Mouse (Mus musculus): ENCODE measurements around the gene Snap29. TPM values are rescaled to one million over a fixed set of nuclear protein-coding genes. Genes with fewer than 3 reads are reported as not detected.
A peak's percentile ranks its signal among the peaks of the same experiment; 100 is the strongest.

The Snap29 gene
- total RNA-seq (2021), result 10 to 100 TPM; 19.2 to 21.3 TPM
- long read RNA-seq, experiment 1, partial matches to known transcripts, result 0 of 3 reads
- long read RNA-seq, experiment 1, other reads (novel, unspliced or antisense), result 1 of 3 reads
- long read RNA-seq, experiment 2, result 0 reads

GRCm38 (mm10) chr16:17405736-17406443 lies at the start of gene Snap29, which contains the start of gene Pi4ka:
Snap29 (plus strand) TSS chr16:17405986.
Pi4ka (minus strand) TSS chr16:17406314.
- TF ChIP-seq CTCF (IDR thresholded peaks at IDR 0.05), result no peak
- intact Hi-C loops (cut with DNase I), result loop anchor here (2.0 to 10.0 kb wide), 4 partner anchors 45 to 319 kb away; partner anchors contain the start of genes Crkl and Thap7
- DNase-seq (ENCODE audit: extremely low spot score in 1 of 2, low spot score in 2 of 2), result peak; percentile 100
- Histone ChIP-seq H3K27ac (peak within 1 kb of the TSS; percentile 97), H3K4me3 (peak within 1 kb of the TSS; percentile 82)

DNA sequence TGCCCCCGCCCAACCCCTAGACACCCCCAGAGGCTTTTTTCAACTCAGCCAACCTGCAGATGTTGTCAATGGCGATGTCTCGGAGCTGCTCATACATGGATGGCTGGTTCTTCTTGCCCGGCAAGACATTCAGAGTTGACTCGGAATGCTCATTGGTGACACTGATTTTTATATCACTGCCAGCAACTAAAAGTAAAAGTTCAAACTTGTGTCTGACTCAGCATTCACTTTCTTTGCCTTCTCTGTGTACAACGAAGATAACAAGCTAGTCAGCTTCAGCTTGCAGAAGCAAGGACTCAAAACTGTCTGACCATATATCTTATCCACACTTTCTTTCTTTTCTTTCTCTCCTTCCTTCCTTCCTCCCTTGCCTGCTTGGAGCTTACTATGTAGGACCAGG lies 49.8 kb upstream of the Snap29 start:
- H3K27ac ChIP-seq, result no peak overlapping the region
- intact Hi-C loops (cut with DNase I), result no loop called here
- H3K4me3 ChIP-seq, result no peak overlapping the region
- TF ChIP-seq CTCF (IDR thresholded peaks at IDR 0.05), result no peak
- DNase-seq (ENCODE audit: extremely low spot score in 1 of 2, low spot score in 2 of 2), result no peak

DNA sequence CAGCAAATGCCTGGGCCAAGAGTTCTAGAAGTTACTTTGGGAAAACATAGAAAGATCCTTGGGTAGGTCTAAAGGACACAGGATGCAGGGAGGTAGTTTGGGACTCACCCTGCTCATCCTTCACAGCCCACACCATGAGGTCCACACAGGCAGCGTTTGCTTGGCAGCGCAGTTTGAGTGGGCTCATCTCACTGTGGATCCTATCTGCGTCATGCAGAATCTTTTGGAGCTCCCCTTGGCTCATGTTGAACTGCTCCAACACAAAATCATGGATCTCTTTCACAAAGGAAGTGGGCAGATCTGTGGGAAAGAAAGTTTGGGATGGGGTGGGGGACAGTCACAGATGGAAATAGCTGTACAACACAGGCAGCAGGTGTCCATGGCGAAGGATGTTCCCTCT lies 47.0 kb upstream of the Snap29 start:
- H3K27ac ChIP-seq, result no peak overlapping the region
- H3K4me3 ChIP-seq, result no peak overlapping the region
- intact Hi-C loops (cut with DNase I), result no loop called here
- no peak for DNase-seq (ENCODE audit: extremely low spot score in 1 of 2, low spot score in 2 of 2)
- TF ChIP-seq CTCF (IDR thresholded peaks at IDR 0.05), result no peak

GRCm38 (mm10) chr16:17382306-17382705 lies 23.5 kb upstream of the Snap29 start:
- intact Hi-C loops (cut with DNase I), result no loop called here
- Histone ChIP-seq H3K4me3 (no peak overlapping the region), H3K27ac (no peak overlapping the region)
- DNase-seq (ENCODE audit: extremely low spot score in 1 of 2, low spot score in 2 of 2), result no peak
- TF ChIP-seq CTCF (IDR thresholded peaks at IDR 0.05), result no peak

DNA sequence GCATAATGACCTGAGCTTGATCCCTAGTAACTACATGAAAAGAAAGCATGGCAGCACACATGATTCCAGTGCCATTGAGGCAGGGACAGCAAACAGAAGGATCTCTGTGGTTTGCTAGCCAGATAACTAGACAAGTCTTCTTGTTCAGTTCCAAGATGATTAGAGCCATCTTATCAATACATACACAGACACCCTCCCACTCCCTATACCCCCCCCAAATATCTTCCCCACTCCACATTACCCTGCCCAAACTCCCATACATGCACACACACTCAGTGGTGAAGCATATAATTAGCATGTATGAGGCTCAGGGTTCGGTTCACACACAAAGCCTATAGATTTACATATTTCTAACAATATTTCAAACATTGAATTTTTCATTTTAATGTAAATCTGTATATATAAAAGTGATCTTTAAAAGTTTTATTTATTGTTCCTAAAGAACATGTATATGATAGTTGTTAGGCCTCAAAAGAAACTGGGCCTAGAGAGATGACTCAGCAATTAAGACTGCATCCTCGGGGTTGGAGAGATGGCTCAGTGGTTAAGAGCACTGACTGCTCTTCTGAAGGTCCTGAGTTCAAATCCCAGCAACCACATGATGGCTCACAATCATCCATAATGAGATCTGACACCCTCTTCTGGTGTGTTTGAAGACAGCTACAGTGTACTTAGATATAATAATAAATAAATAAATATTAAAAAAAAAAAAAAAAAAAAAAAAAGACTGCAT lies 22.0 kb upstream of the Snap29 start:
- Histone ChIP-seq H3K4me3 (no peak overlapping the region), H3K27ac (no peak overlapping the region)
- no peak for DNase-seq (ENCODE audit: extremely low spot score in 1 of 2, low spot score in 2 of 2)
- TF ChIP-seq CTCF (IDR thresholded peaks at IDR 0.05), result no peak
- intact Hi-C loops (cut with DNase I), result no loop called here

DNA sequence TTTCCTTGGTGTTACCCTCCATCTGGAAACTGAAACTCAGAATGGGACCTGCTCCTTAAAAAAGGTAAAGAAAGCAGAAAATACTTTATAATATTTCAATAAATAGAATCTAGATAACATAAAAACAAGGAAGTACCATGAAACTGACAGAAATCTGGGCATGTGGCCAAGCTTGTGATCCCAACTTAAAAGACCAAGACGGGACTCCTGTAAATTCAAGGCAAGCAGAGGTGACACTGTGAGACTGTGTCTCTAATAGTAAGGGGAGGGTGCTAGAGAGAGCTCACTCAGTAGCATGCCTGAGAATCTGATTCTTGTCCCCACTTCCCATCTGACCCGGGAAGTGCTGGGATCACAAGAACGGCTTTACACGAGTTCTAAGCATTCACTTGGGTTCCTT lies 13.0 kb upstream of the Snap29 start:
- Histone ChIP-seq H3K27ac (no peak overlapping the region), H3K4me3 (no peak overlapping the region)
- no peak for TF ChIP-seq CTCF (IDR thresholded peaks at IDR 0.05)
- intact Hi-C loops (cut with DNase I), result no loop called here
- no peak for DNase-seq (ENCODE audit: extremely low spot score in 1 of 2, low spot score in 2 of 2)

- peak; percentile 68 for TF ChIP-seq CTCF (IDR thresholded peaks at IDR 0.05)
Measured at GRCm38 (mm10) chr16:17402855-17403254, 2.9 kb upstream of the Snap29 start.

GRCm38 (mm10) chr16:17405271-17405696 lies 502 bp upstream of the Snap29 start:
- no peak for TF ChIP-seq CTCF (IDR thresholded peaks at IDR 0.05)
- H3K4me3 ChIP-seq, result peak overlapping the region; percentile 82
- intact Hi-C loops (cut with DNase I), result loop anchor here (5.0 to 10.0 kb wide), 3 partner anchors 127 to 320 kb away; partner anchors contain the start of gene Thap7
- H3K27ac ChIP-seq, result peak overlapping the region; percentile 97
- DNase-seq (ENCODE audit: extremely low spot score in 1 of 2, low spot score in 2 of 2), result peak; percentile 85 to 88

More at GRCm38 (mm10) chr16:17402855-17403254, 2.9 kb upstream of the Snap29 start:
- intact Hi-C loops (cut with DNase I), result loop anchor here (10.0 kb wide), 1 partner anchor 322 kb away; no protein-coding TSS in a partner anchor
- no peak for DNase-seq (ENCODE audit: extremely low spot score in 1 of 2, low spot score in 2 of 2)
- H3K27ac ChIP-seq, result no peak overlapping the region
- no peak overlapping the region for H3K4me3 ChIP-seq

- no peak for DNase-seq (ENCODE audit: extremely low spot score in 1 of 2, low spot score in 2 of 2)
- no peak for TF ChIP-seq CTCF (IDR thresholded peaks at IDR 0.05)
- peak overlapping the region; percentile 82 for H3K4me3 ChIP-seq
- intact Hi-C loops (cut with DNase I), result loop anchor here (2.0 to 10.0 kb wide), 4 partner anchors 44 to 318 kb away; partner anchors contain the start of genes Crkl and Thap7
- H3K27ac ChIP-seq, result peak overlapping the region; percentile 78
Measured at GRCm38 (mm10) chr16:17406512-17407231, 886 bp downstream of the Snap29 start.

- no peak overlapping the region for H3K27ac ChIP-seq
- no peak for DNase-seq (ENCODE audit: extremely low spot score in 1 of 2, low spot score in 2 of 2)
- intact Hi-C loops (cut with DNase I), result loop anchor here (5.0 to 10.0 kb wide), 3 partner anchors 123 to 316 kb away; partner anchors contain the start of gene Thap7
- no peak for TF ChIP-seq CTCF (IDR thresholded peaks at IDR 0.05)
- H3K4me3 ChIP-seq, result no peak overlapping the region
Measured at GRCm38 (mm10) chr16:17409046-17409445, 3.3 kb downstream of the Snap29 start.

GRCm38 (mm10) chr16:17410209-17410608 lies 4.4 kb downstream of the Snap29 start:
- intact Hi-C loops (cut with DNase I), result no loop called here
- TF ChIP-seq CTCF (IDR thresholded peaks at IDR 0.05), result no peak
- DNase-seq (ENCODE audit: extremely low spot score in 1 of 2, low spot score in 2 of 2), result no peak
- no peak overlapping the region for H3K27ac ChIP-seq
- H3K4me3 ChIP-seq, result no peak overlapping the region
